Mouse (Mus musculus) macrophage (primary cell): ENCODE data around the gene Gprc5c. TPM values are rescaled to one million over a fixed set of nuclear protein-coding genes. Genes with fewer than 3 reads are reported as not detected.
A peak's percentile ranks its signal among the peaks of the same experiment; 100 is the strongest.

Experiments used
- H3K27ac ChIP-seq: fragments of 350-480 bp; formaldehyde crosslinking; 2 replicates; pipeline ENCODE4 v1.9.0; 2021
- H3K36me3 ChIP-seq: fragments of 350-480 bp; formaldehyde crosslinking; 2 replicates; pipeline ENCODE4 v1.9.0; 2021; ENCODE audit errors: inconsistent target
- H3K4me3 ChIP-seq: fragments of 350-480 bp; formaldehyde crosslinking; 2 replicates; pipeline ENCODE4 v1.9.0; 2021; ENCODE audit errors: inconsistent target
- H3K79me2 ChIP-seq: fragments of 350-480 bp; formaldehyde crosslinking; 2 replicates; pipeline ENCODE4 v1.9.0; 2021; ENCODE audit errors: inconsistent target
- WGBS: methylation state at CpG from one replicate; pipeline ENCODE4 v1.1.7; 2026; ENCODE audit warnings: inconsistent platforms; ENCODE audit not compliant: missing documents; 5-methylcytosine and 5-hydroxymethylcytosine counted together
- polyA plus RNA-seq: library from polyadenylated mRNA; stranded (reverse); fragments of 250-400 nt; gene quantifications from 3 replicates; pipeline ENCODE4 v1.2.4, GENCODE M21; 2018; ENCODE audit warnings: inconsistent platforms

Gprc5c gene
- polyA plus RNA-seq, 1 experiment from 2014 or later, result 8.2 TPM

DNA sequence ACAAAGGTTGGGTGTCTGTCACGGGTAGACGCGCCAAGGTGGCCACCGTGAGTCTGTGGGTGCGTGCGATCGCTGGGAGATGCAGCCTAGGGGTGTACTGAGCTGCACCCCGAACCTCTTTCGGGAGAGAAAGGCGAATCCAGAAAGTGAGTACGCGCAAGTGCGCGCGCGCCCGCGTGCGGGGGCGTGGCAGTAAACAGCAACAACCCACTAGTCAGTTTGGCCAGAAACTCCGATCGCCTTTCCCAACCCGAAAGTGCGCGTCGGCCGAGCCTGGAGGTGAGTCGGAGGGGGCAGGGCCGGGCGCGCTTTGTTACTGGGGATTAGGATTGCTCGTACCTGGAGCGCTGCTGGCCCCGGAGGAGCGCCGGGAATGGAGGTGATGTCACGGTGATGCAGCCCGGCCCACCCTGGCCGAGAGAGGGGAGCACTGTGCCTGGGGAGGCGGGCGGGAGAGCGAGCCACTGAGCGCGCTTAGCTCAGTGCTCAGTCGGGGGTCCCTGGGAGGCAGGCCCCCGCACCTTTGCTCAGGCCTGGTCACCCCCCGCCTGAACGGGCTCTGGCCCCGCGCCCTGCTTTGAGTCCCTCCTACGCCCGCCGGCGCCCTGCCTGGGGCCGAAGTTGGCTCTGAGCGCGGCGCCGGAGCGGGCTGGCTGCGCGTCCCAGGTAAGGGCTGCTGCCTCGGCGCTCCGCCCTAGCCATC lies 807 bp downstream of the Gprc5c start:
- no peak overlapping the region for H3K27ac ChIP-seq

DNA sequence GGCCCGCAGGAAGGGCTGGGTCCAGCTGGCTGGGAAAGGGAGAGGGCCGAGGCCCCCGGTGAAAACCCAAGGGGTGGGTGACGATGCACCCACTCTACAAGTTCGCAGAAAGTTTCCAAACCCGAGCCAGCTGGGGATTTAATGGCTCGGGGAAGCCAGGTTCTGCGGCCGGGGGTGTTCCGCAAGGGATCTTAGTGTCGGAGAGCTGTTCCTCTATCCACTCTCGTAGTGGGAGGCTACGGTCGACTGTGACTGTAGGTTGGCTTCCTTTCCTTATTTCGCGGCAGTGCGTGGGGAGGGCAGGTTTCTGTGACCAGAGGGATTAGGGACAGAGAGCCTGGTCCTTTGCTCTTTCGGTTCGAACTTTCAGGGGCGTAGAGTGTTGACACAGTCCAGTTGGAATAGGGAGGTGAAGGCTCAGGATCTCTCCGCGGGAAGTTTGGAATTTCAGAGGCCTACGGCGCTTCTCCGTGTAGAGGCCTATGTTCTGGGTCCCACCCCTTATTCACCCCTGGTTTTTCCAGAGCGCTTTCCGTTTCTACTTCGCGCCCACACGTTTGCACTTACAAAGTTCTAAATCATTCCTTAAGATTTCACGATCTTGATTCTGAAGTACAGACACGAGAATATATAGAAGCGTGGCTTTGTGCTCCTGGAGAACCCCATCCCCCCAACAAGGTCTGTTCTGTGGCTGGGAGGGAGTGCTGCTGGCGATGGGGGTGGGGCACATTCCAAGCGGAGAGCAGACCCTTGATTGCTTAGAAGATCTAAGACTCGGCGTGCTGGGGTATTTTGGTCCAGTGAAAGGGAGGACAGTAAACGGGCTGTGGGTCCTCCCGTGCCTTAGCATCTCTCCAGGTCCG lies 1.6 kb downstream of the Gprc5c start:
- Histone ChIP-seq H3K27ac (no peak overlapping the region), H3K36me3 (no peaks in the 10 kb centered on the region), H3K4me3 (peak overlapping the region; percentile 19; the same call in 1 of the 2 replicates), H3K79me2 (no peaks in the 10 kb centered on the region)
- 9% methylated on average over 40 of the region's 40 CpGs for WGBS

More for the DNA sequence above, 807 bp downstream of the Gprc5c start:
- Histone ChIP-seq H3K36me3 (no peaks in the 10 kb centered on the region), H3K4me3 (peak overlapping the region; percentile 47), H3K79me2 (no peaks in the 10 kb centered on the region)
- WGBS, result 1% methylated on average over 63 of the region's 65 CpGs

- WGBS, result 58% methylated on average over 7 of the region's 7 CpGs
- Histone ChIP-seq H3K36me3 (no peaks in the 10 kb centered on the region), H3K27ac (no peak overlapping the region), H3K4me3 (no peak overlapping the region), H3K79me2 (no peaks in the 10 kb centered on the region)
These were observed 2.4 kb downstream of the Gprc5c start for GRCm38 (mm10) chr11:114853174-114853838.

DNA sequence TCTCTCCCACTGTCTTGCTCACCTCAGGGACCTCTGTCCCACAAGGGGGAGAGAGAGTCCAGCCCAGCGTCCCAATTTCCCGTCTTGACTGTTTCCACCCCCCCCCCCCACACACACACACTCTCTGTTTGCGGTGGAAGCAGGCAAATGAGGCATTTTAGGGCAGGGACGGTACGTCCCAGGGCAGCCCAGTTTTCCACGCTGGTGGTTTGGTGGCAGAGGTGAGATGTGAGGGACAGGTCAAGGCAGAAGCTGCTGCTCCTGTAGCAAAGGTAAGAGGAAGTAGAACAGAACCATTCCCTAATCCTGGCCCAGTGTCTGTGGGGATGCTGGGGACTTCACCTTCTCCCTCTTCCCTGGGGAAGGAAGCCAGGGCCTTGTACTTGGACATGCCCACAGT lies 3.6 kb downstream of the Gprc5c start:
- Histone ChIP-seq H3K27ac (no peak overlapping the region), H3K79me2 (no peaks in the 10 kb centered on the region), H3K4me3 (no peak overlapping the region), H3K36me3 (no peaks in the 10 kb centered on the region)
- 88% methylated on average over 5 of the region's 6 CpGs for WGBS

- 99% methylated on average over 5 of the region's 5 CpGs for WGBS
- H3K4me3 ChIP-seq, result no peak overlapping the region
- H3K79me2 ChIP-seq, result no peaks in the 10 kb centered on the region
- H3K27ac ChIP-seq, result no peak overlapping the region
- no peaks in the 10 kb centered on the region for H3K36me3 ChIP-seq
These were observed 5.2 kb downstream of the Gprc5c start for GRCm38 (mm10) chr11:114856125-114856524.

DNA sequence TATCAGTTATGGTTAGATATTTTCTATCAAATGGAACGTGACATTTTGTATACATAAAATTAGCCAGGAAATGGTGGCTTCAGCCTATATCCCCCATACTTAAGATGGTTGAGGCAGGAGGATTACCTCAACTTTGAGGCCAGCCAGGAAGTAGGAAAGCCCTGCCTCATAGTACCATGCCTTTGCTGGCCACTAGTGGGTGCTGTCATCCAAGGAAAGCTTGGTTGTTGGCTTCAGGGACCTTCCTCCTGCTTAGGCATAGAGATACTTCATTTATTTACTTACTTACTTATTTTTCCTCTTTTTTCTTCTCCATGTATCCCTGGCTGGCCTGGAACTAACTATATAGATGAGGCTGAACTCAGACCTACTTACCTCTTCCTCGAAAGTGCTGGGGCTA lies 7.7 kb downstream of the Gprc5c start:
- Histone ChIP-seq H3K4me3 (no peak overlapping the region), H3K79me2 (no peaks in the 10 kb centered on the region), H3K36me3 (no peaks in the 10 kb centered on the region), H3K27ac (no peak overlapping the region)
- WGBS, result 100% methylated on average over 2 of the region's 2 CpGs

- WGBS, result 80% methylated on average over 1 of the region's 2 CpGs
- Histone ChIP-seq H3K79me2 (no peaks in the 10 kb centered on the region), H3K27ac (no peak overlapping the region), H3K36me3 (no peaks in the 10 kb centered on the region), H3K4me3 (no peak overlapping the region)
These were observed 10.1 kb downstream of the Gprc5c start for GRCm38 (mm10) chr11:114861057-114861456.

DNA sequence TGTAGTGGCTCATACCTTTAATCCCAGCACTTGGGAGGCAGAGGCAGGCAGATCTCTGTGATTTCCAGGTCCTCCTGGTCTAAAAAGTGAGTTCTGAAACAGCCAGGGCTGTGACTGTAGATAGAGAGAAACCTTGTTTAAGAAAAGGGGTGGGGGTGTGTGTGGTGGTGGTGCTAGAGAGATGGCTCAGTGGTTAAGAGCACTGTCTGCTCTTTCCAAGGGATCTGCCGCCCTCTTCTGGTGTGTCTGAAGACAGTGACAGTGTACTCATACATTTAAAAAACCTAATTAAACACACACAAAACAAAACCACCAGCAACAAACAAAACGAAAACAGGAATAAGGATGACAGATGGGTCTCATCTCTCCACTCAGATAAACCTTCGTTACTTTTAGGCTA lies 11.7 kb downstream of the Gprc5c start:
- Histone ChIP-seq H3K4me3 (no peak overlapping the region), H3K27ac (no peak overlapping the region), H3K36me3 (no peaks in the 10 kb centered on the region), H3K79me2 (no peaks in the 10 kb centered on the region)
- 98% methylated on average over 3 of the region's 3 CpGs for WGBS

DNA sequence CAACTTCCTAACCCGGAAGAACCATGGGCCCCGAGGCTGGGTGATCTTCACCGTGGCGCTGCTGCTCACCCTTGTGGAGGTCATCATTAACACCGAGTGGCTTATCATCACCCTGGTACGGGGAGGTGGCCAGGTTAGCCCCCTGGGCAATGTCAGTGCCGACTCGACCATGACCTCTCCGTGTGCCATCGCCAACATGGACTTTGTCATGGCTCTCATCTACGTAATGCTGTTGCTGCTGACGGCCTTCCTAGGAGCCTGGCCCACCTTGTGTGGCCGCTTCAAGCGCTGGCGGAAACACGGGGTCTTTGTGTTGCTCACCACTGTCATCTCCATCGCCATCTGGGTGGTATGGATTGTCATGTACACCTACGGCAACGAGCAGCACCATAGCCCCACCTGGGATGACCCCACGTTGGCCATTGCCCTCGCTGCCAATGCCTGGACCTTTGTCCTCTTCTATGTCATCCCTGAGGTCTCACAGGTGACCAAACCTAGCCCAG lies 13.0 kb downstream of the Gprc5c start:
- Histone ChIP-seq H3K4me3 (no peak overlapping the region), H3K36me3 (no peaks in the 10 kb centered on the region), H3K27ac (no peak overlapping the region), H3K79me2 (no peaks in the 10 kb centered on the region)
- WGBS, result 95% methylated on average over 21 of the region's 21 CpGs

DNA sequence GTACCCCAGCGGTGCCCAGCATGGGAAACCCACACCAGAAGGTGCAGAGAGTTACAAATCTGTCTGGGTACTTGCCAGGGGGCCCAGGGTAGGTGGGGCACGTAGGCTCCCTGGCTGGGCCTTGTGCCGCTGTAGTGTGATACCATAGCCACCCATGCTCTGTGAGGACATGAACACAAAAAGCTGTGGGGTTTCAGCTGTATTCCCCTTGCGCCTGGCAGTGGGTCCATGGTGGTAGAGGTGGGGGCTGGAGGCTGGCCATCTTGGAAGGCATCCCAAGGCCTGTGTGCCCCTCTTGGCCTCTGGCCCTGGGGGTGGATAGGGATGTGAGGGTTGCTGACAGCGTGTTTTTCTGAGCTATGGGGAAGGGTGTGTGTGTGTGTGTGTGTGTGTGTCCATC lies 15.0 kb downstream of the Gprc5c start:
- H3K27ac ChIP-seq, result no peak overlapping the region
- WGBS, result 48% methylated on average over 5 of the region's 5 CpGs
- H3K4me3 ChIP-seq, result no peak overlapping the region
- H3K36me3 ChIP-seq, result no peaks in the 10 kb centered on the region
- H3K79me2 ChIP-seq, result no peaks in the 10 kb centered on the region

GRCm38 (mm10) chr11:114866486-114867360 lies 15.8 kb downstream of the Gprc5c start:
- H3K36me3 ChIP-seq, result no peaks in the 10 kb centered on the region
- H3K4me3 ChIP-seq, result no peak overlapping the region
- WGBS, result 82% methylated on average over 10 of the region's 10 CpGs
- no peak overlapping the region for H3K27ac ChIP-seq
- no peaks in the 10 kb centered on the region for H3K79me2 ChIP-seq

DNA sequence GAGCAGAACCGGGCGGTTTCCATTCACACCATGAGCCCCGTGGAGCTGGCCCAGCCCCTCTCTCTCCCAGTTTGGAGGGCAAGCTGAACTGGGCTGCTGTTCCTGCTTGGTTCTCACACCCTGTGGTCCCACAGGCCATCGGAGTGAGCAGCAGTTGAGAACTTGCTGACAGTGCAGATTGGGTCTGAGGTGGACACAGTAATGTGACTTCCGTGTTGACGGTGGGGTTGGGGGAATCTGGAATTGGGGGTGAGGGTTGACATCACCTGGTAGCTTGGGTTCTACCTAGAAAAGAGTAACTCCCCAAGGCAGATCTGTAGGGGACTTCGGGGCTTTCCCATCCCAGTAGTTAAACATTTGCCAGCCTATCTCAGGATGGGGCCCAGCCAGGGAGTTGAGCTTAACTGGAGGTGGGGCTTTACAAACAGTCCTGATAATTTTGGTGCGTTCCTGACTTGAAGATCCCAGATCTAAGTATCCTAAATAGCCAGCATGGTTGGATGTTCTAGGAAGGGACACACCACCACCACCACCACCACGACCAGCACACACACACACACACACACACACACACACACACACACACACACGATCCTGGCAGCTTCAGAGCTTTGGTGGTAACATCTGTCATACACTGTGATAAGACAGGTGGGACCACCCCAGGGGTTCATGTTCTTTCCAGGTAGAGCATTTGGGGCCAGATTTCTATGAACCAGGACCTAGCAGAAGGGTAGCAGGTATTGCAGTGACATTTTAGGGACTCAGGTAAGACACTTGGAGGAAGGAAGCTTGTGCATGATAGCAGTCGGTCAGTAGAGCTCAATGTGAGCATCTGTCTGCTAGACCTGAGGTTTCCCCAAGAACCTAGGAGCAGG lies 16.6 kb downstream of the Gprc5c start:
- no peak overlapping the region for H3K27ac ChIP-seq

DNA sequence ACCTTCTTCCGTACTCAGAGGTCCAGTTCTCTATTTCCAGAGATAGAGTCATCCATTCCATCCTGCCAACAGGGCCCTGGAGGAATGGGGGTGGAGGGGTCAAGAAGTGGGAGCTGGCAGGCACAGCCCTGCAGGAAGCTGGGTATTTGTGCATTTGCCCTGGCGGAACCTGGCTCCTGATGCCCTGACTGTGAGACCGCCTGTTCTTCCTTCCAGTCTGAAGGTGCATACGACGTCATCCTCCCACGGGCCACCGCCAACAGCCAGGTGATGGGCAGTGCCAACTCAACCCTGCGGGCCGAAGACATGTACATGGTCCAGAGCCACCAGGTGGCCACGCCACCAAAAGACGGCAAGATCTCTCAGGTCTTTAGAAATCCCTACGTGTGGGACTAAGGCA lies 17.3 kb downstream of the Gprc5c start:
- Histone ChIP-seq H3K27ac (no peak overlapping the region), H3K36me3 (no peaks in the 10 kb centered on the region), H3K4me3 (no peak overlapping the region), H3K79me2 (no peaks in the 10 kb centered on the region)
- WGBS, result 90% methylated on average over 11 of the region's 12 CpGs

More for the DNA sequence above, 16.6 kb downstream of the Gprc5c start:
- WGBS, result 83% methylated on average over 11 of the region's 11 CpGs
- H3K36me3 ChIP-seq, result no peaks in the 10 kb centered on the region
- no peak overlapping the region for H3K4me3 ChIP-seq
- no peaks in the 10 kb centered on the region for H3K79me2 ChIP-seq
